Mouse (Mus musculus): ENCODE measurements around the gene Ufd1. TPM values are rescaled to one million over a fixed set of nuclear protein-coding genes. Genes with fewer than 3 reads are reported as not detected.
"Not testable (repeated sequence)": the region's sequence is repeated elsewhere in the genome, so short reads cannot be mapped to it uniquely, and the experiment has no call there.

The Ufd1 gene
- polyA plus RNA-seq, 1 experiment from 2014 or later = 121 TPM

DNA sequence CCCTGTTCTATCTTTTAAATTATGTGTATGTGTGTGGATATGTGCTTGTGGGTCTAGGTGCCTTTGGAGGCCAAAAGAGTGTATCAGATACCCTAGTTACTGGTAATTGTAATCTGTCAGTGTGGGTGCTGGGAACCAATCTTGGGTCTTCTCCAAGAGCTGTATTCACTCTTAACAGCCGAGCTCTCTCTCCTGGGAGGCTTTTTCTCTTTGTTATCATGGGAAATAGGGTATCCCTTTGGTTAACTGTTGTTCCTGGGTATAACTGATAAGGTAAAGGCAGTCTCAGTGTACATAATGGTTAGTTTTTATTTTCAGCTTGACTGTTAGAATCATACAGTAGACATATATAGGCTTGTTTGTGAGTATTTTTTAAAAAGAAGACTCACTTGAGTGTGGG is 10.8 kb downstream of the Ufd1 start:
- peaks cover 97% of the 10 kb centered on the region for H3K36me3 ChIP-seq
- ATAC-seq (replicated peaks) = no peak
- WGBS = 83% methylated on average over 1 of the region's 1 CpGs

DNA sequence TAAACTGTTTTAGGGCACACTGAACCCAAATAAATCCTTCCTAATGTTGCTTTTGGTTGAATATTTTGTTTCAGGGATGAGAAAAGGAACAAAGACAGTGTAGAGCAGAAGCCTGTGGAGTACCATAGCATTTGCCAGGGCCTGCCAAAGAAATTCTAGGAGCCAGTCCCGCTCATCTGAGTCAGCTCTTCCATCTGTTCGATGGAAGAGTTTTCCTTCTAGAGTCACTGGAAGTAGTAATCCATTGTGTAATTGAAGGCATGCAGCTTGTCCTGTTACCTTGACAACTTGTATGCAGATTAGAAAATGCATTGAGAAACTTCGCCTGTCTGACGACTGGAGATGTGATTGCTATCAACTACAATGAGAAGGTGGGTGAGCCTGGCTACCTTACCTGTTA is 11.3 kb downstream of the Ufd1 start:
- WGBS = 68% methylated on average over 4 of the region's 4 CpGs
- no peaks in the 10 kb centered on the region for H3K4me1 ChIP-seq
- no peak for ATAC-seq (replicated peaks)
- H3K4me2 ChIP-seq (replicated peaks) = no peak overlapping the region
- peaks cover 97% of the 10 kb centered on the region for H3K36me3 ChIP-seq
- no peak overlapping the region for H3K27ac ChIP-seq (replicated peaks)
- H3K9me3 ChIP-seq = no peaks in the 10 kb centered on the region
- H3K4me3 ChIP-seq = no peak overlapping the region
- H3K9ac ChIP-seq (replicated peaks) = no peak overlapping the region
- H3K27me3 ChIP-seq = no peaks in the 10 kb centered on the region

More for the DNA sequence above, 10.8 kb downstream of the Ufd1 start:
- H3K4me3 ChIP-seq = no peak overlapping the region
- H3K9ac ChIP-seq (replicated peaks) = no peak overlapping the region
- no peak overlapping the region for H3K27ac ChIP-seq (replicated peaks)
- no peaks in the 10 kb centered on the region for H3K4me1 ChIP-seq
- H3K9me3 ChIP-seq = no peaks in the 10 kb centered on the region
- H3K4me2 ChIP-seq (replicated peaks) = no peak overlapping the region
- no peaks in the 10 kb centered on the region for H3K27me3 ChIP-seq

DNA sequence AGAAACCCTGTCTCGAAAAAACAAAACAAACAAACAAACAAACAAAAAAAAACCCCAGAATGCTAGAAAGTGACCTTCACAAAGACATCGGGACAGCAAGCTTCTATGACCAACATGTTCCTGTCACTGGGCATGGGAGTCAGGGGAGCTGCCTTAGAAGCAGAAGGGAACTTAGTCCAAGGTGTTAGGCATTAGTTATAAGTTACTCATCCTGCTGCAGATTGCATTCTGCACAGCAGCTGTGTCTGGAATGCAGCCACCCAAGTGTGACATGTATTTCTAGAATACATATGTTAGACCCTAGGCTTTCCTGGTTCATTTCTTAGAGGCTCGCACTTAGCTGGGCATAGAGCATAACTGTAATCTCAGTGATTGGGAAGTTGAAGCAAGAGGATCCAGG is 17.1 kb downstream of the Ufd1 start:
- H3K27me3 ChIP-seq = no peaks in the 10 kb centered on the region
- no peaks in the 10 kb centered on the region for H3K9me3 ChIP-seq
- no peak overlapping the region for H3K27ac ChIP-seq (replicated peaks)
- 96% methylated on average over 3 of the region's 3 CpGs for WGBS
- no peak for ATAC-seq (replicated peaks)
- H3K4me3 ChIP-seq = no peak overlapping the region
- no peak overlapping the region for H3K9ac ChIP-seq (replicated peaks)
- H3K36me3 ChIP-seq = peaks cover 87% of the 10 kb centered on the region
- no peak overlapping the region for H3K4me2 ChIP-seq (replicated peaks)
- no peaks in the 10 kb centered on the region for H3K4me1 ChIP-seq

DNA sequence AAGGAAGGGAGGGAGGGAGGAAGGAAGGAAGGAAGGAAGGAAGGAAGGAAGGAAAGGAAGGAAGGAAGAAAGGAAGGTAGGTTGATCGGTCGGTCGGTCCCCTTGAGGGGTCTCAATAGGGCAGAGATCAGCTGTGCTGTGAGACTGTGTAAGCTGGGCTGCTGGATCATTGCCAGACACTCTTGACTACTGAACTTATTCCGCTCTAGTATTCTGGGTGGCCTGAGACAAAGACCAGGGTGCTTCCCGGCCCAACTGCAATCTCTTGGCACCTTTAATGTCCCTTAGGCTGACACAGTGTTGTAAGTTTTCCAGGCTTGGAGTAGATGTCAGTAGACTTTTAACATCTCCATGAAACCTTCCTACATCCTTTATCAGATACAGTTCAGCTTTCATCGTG is 17.5 kb downstream of the Ufd1 start:
- H3K36me3 ChIP-seq = peaks cover 88% of the 10 kb centered on the region
- ATAC-seq (replicated peaks) = no peak
- H3K4me3 ChIP-seq = no peak overlapping the region
- no peaks in the 10 kb centered on the region for H3K27me3 ChIP-seq
- H3K4me2 ChIP-seq (replicated peaks) = no peak overlapping the region
- H3K27ac ChIP-seq (replicated peaks) = no peak overlapping the region
- H3K9me3 ChIP-seq = no peaks in the 10 kb centered on the region
- H3K4me1 ChIP-seq = no peaks in the 10 kb centered on the region
- WGBS = 93% methylated on average over 6 of the region's 6 CpGs
- H3K9ac ChIP-seq (replicated peaks) = no peak overlapping the region

DNA sequence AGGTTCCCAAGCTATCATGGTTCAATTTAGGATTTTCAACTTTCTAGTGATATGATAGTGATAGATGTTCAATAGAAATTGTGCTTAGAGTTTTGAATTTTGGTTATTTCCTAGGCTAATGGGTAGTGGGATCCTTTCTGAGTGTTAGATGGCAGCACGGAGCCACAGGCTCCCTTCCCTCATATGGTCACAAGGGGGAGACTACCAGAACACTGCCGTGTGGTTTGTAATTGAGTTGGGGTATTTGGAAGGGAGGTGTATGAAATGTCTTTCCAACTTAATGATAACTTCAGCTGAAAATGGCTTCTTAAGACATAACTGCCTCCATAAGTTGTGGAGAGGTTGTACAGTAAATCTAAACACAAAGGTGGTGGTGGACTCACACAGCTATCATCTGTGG is 21.9 kb downstream of the Ufd1 start:
- H3K4me2 ChIP-seq (replicated peaks) = no peak overlapping the region
- ATAC-seq (replicated peaks) = no peak
- H3K27ac ChIP-seq (replicated peaks) = no peak overlapping the region
- no peaks in the 10 kb centered on the region for H3K27me3 ChIP-seq
- peaks cover 9% of the 10 kb centered on the region for H3K4me1 ChIP-seq
- H3K9ac ChIP-seq (replicated peaks) = no peak overlapping the region
- no peaks in the 10 kb centered on the region for H3K9me3 ChIP-seq
- peaks cover 54% of the 10 kb centered on the region for H3K36me3 ChIP-seq
- H3K4me3 ChIP-seq = no peak overlapping the region
- 71% methylated on average over 2 of the region's 2 CpGs for WGBS

DNA sequence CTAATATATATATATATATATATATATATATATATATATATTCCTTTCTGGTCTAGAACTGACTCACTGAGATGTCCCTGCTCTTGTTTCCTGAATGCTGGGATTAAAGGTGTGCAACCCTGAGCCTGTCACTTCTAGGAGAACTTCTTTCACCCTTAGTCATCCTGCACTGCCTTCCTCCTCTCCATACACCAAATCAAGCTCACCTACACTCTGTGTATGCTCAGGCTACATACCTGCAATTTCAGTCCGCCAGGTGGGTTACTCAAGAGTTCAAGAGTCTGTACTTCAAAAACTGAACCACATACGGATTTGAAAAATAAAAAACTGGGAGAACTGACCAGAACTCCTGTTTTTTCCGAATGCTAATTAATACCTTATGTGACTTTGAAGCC is 24.5 kb downstream of the Ufd1 start:
- Histone ChIP-seq H3K4me2 (replicated peaks) (peak overlapping the region; percentile 61), H3K27ac (replicated peaks) (no peak overlapping the region), H3K36me3 (peaks cover 29% of the 10 kb centered on the region), H3K27me3 (no peaks in the 10 kb centered on the region), H3K9me3 (no peaks in the 10 kb centered on the region), H3K4me3 (peak overlapping the region; percentile 99), H3K4me1 (peaks cover 9% of the 10 kb centered on the region), H3K9ac (replicated peaks) (peak overlapping the region; percentile 91; the same call in 1 of the 2 replicates)
- ATAC-seq (replicated peaks) = peak; percentile 59
- 31% methylated on average over 3 of the region's 3 CpGs for WGBS

DNA sequence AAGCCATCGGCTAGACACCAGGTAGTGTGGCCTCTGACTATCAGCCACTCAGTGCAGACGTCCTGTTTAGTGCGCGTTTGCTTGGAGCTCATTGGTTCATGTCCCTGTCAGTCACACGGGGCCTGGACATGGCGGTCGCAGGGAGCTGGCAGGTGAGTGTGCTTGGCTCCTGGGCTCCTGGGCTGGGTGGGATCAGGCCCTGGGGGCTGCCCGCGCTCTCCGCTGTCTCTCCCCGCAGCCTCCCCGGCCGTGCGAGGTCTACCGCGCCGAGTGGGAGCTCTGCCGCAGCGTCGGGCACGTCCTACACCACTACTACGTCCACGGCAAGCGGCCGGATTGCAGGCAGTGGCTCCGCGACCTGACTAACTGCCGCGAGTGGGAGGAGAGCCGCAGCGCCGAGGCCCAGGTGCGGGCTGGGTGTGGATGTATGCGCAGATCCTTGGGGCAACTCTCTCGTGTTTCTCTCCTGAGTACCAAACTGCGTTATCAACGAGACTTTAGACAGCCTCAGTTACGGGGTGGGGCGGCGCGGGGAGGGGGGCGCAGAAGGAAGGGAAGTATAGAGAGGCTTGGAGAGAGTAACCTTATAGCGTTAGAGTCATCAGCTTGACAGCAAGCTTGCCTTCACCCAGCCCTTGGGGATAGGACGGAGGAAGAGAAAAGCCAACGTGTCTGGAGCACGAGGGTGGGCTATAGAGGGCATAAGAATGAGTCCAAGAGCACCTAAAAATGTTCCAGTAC is 25.1 kb downstream of the Ufd1 start, which contains the start of the genes 2510002D24Rik and Gm28539:
2510002D24Rik (plus strand) TSS at position 111 of the 741 bp plus-strand sequence.
Gm28539 (plus strand) TSS at position 117 of the 741 bp plus-strand sequence.
- H3K4me1 ChIP-seq = peaks cover 9% of the 10 kb centered on the region
- no peaks in the 10 kb centered on the region for H3K27me3 ChIP-seq
- peaks cover 27% of the 10 kb centered on the region for H3K36me3 ChIP-seq
- peak within 1 kb of the TSS; percentile 99 for H3K4me3 ChIP-seq
- no peaks in the 10 kb centered on the region for H3K9me3 ChIP-seq
- H3K4me2 ChIP-seq (replicated peaks) = peak within 1 kb of the TSS; percentile 61
- WGBS = under 1% methylated on average over 46 of the region's 46 CpGs
- peak within 1 kb of the TSS; percentile 12; the same call in 1 of the 2 replicates for H3K27ac ChIP-seq (replicated peaks)
- peak within 1 kb of the TSS; percentile 91 for H3K9ac ChIP-seq (replicated peaks)
- ATAC-seq (replicated peaks) = peak; percentile 97

DNA sequence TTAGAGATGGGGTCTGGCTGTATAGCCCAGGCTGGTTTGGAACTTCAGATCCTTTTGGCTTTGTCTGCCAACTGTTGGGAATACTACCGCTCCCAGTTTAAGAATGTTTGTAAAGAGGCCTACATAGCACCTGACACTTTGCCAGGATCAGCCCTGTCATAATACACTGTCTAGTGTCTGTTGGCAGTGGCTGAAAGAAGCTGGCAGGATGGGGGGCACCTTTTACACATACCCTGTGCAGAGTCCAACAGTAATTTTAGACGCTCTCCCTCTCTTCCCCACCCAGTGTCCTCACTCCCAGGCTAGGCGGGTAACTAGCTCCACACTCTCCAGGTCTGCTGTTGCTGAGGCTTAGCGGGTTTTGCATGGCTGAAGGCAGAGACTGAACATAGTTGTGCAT is 26.8 kb downstream of the Ufd1 start:
- H3K4me1 ChIP-seq = peaks cover 9% of the 10 kb centered on the region
- no peak overlapping the region for H3K27ac ChIP-seq (replicated peaks)
- no peaks in the 10 kb centered on the region for H3K9me3 ChIP-seq
- no peak overlapping the region for H3K4me2 ChIP-seq (replicated peaks)
- peaks cover 17% of the 10 kb centered on the region for H3K36me3 ChIP-seq
- no peak overlapping the region for H3K4me3 ChIP-seq
- no peak for ATAC-seq (replicated peaks)
- no peaks in the 10 kb centered on the region for H3K27me3 ChIP-seq
- WGBS = 81% methylated on average over 4 of the region's 4 CpGs
- no peak overlapping the region for H3K9ac ChIP-seq (replicated peaks)

DNA sequence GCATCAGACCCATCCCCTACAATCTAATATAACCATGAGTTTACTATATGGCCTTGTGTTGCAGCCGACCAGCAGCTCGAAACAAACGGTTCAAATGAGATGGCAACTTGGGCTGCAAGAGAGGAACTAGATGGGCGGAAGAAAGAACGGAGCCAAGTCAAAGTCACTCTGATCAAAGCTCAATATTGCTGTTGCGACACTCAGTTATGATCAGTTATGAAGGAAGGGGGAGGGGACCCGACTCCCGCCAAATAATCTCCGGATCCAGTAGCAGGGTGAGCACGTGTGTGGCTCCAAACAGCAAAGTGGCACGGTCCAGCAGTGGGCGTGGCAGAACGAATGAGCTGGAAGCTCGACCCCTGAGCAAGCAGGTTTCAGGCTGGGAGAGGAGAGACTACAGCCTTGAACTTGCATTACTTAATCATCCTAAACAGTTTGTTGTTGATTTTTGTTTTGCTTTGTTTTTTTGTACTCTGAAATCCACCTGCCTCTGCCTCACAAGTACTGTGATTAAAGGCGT is 34.8 kb downstream of the Ufd1 start:
- ATAC-seq (replicated peaks) = no peak
- Histone ChIP-seq H3K27me3 (no peaks in the 10 kb centered on the region), H3K9ac (replicated peaks) (no peak overlapping the region), H3K4me2 (replicated peaks) (no peak overlapping the region), H3K9me3 (no peaks in the 10 kb centered on the region), H3K4me1 (no peaks in the 10 kb centered on the region), H3K36me3 (0 out of 2 replicates have a peak, but pooled peaks cover 1% of the 10 kb centered on the region), H3K4me3 (no peak overlapping the region), H3K27ac (replicated peaks) (no peak overlapping the region)
- WGBS = 92% methylated on average over 15 of the region's 15 CpGs

DNA sequence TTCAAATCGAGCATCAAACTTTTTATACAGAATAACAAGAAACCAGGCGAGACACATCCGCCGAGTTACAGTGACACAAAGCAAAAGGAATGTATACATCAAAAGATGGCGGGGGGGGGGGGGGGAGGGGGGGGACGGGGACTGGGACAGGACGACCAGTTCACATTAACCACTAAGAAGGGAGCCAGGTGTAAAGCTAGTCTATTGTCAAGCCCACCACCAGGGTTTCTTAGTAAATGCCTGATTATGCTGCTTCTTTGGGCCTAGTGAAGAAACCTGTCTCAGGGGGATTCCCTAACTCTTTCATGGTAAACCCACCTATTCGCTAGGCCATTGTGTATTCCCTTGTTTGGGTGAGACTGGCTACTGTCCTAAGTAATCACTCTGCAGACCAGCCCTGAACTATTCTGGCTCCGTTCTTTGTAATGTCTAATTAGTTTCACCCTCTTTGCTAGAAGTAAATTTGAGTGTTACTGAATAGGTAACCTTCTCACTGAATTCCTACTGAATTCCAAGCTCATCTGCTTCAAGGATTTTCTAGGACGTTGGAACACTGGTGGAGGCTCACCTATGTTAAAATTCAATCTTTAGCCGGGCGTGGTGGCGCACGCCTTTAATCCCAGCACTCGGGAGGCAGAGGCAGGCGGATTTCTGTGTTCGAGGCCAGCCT is 38.1 kb downstream of the Ufd1 start:
- not testable (repeated sequence) for H3K4me1 ChIP-seq; H3K27ac ChIP-seq (replicated peaks); H3K4me2 ChIP-seq (replicated peaks); H3K27me3 ChIP-seq; ATAC-seq (replicated peaks); H3K36me3 ChIP-seq; H3K9me3 ChIP-seq; H3K4me3 ChIP-seq; H3K9ac ChIP-seq (replicated peaks)
- WGBS = 85% methylated on average over 16 of the region's 17 CpGs

DNA sequence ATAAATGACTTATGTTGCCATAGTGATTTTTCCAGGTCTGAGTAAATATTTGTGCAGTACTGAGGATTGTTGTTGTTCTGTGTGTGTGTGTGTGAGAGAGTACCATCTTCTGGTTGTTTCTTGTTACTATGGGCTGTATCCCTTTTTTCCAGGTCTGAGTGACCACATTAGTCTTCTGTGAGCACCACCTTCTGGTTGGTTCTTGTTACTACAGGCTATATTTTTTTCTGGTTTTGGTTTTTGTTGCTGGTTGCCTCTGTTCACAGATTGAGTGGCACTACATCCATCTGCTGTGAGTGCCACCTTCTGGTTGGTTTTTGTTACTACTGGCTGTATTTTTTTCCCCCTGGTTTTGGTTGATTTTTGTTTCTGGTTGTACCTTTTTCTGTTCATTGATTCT is 47.0 kb downstream of the Ufd1 start:
- no peaks in the 10 kb centered on the region for H3K36me3 ChIP-seq
- ATAC-seq (replicated peaks) = no peak
- no peak overlapping the region for H3K4me3 ChIP-seq
- H3K9me3 ChIP-seq = no peaks in the 10 kb centered on the region
- no peak overlapping the region for H3K27ac ChIP-seq (replicated peaks)
- H3K4me2 ChIP-seq (replicated peaks) = no peak overlapping the region
- no peak overlapping the region for H3K9ac ChIP-seq (replicated peaks)
- no peaks in the 10 kb centered on the region for H3K4me1 ChIP-seq
- H3K27me3 ChIP-seq = no peaks in the 10 kb centered on the region

DNA sequence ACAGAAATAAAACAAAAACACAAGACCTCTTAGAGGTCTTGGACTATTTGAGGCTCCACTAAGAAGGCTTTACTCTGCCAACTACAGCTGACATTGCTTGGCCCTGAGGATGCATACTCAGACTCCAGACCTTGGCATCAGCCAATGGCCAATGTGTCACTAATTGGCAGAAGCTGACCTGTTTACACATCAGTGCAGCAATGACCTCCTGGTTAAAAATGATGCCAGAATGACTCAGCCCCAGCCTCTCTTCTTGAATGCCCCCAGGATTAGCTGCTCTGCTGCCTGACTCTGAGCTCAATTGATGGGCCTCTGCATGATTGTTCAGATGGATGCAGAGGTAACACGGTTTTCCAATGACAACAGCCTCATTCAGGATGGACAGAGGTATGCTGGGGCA is 48.6 kb downstream of the Ufd1 start:
- H3K27ac ChIP-seq (replicated peaks) = no peak overlapping the region
- H3K4me2 ChIP-seq (replicated peaks) = no peak overlapping the region
- H3K9me3 ChIP-seq = no peaks in the 10 kb centered on the region
- 66% methylated on average over 1 of the region's 1 CpGs for WGBS
- no peaks in the 10 kb centered on the region for H3K27me3 ChIP-seq
- no peaks in the 10 kb centered on the region for H3K36me3 ChIP-seq
- no peak overlapping the region for H3K9ac ChIP-seq (replicated peaks)
- H3K4me1 ChIP-seq = no peaks in the 10 kb centered on the region
- no peak overlapping the region for H3K4me3 ChIP-seq
- ATAC-seq (replicated peaks) = no peak
